Mouse (Mus musculus): ENCODE results near the gene Spata45. TPM values are rescaled to one million over a fixed set of nuclear protein-coding genes. Genes with fewer than 3 reads are reported as not detected.

Gene Spata45
- not detected in 2 replicates for polyA plus RNA-seq (2012; ENCODE audit: low replicate concordance)

GRCm38 (mm10) chr1:191036554-191037334, at the start of gene Spata45:
Spata45 (plus strand) TSS chr1:191036639.

GRCm38 (mm10) chr1:191026021-191026713, 10.3 kb upstream of the Spata45 start, which contains the start of gene Flvcr1:
Flvcr1 (minus strand) TSS chr1:191026158.

GRCm38 (mm10) chr1:191062781-191063485, 26.5 kb downstream of the Spata45 start, which contains the start of the genes Tatdn3 and Nsl1:
Tatdn3 (minus strand) TSS chr1:191062932.
Nsl1 (plus strand) TSS chr1:191063012.

Other genes with a start within 250 kb of the Spata45 start
- 12.5 and 17.5 TPM in 2 replicates for gene Rps6kc1, start 124.9 kb upstream of the Spata45 start, polyA plus RNA-seq (2012; ENCODE audit: low replicate concordance)
- 7.3 and 7.5 TPM in 2 replicates for gene Angel2, start 111.5 kb upstream of the Spata45 start, polyA plus RNA-seq (2012; ENCODE audit: low replicate concordance)
- 0.77 and 1.3 TPM in 2 replicates for gene Vash2, start 57.3 kb upstream of the Spata45 start, polyA plus RNA-seq (2012; ENCODE audit: low replicate concordance)
- 24.0 and 28.2 TPM in 2 replicates for gene Flvcr1, start 10.5 kb upstream of the Spata45 start, polyA plus RNA-seq (2012; ENCODE audit: low replicate concordance)
- 0.20 and 0.52 TPM in 2 replicates for gene Tatdn3, start 26.3 kb downstream of the Spata45 start, polyA plus RNA-seq (2012; ENCODE audit: low replicate concordance)
- 8.4 and 9.4 TPM in 2 replicates for gene Nsl1, start 26.4 kb downstream of the Spata45 start, polyA plus RNA-seq (2012; ENCODE audit: low replicate concordance)
- gene Batf3, start 61.2 kb downstream of the Spata45 start, polyA plus RNA-seq (2012; ENCODE audit: low replicate concordance), result 5.5 and 11.2 TPM in 2 replicates
- gene Fam71a, start 128.2 kb downstream of the Spata45 start, polyA plus RNA-seq (2012; ENCODE audit: low replicate concordance), result not detected in 2 replicates
- gene Atf3, start 181.4 kb downstream of the Spata45 start, polyA plus RNA-seq (2012; ENCODE audit: low replicate concordance), result 0.36 and 0.78 TPM in 2 replicates

Measured in leukemia stem cell, adult 10-12 weeks (primary cell).